Mouse (Mus musculus) cerebellum, postnatal 25 days (tissue): ENCODE measurements around the gene Lix1l.
A peak's percentile ranks its signal among the peaks of the same experiment; 100 is the strongest.
"Not testable (repeated sequence)": the region's sequence is repeated elsewhere in the genome, so short reads cannot be mapped to it uniquely, and the experiment has no call there.

ENCODE experiments used
- DNase-seq, 2 experiments: peaks; one replicate each; pipeline ENCODE4 v3.0.0; 2021; ENCODE audit warnings: mixed read lengths in 2 of 2

The Lix1l gene

GRCm38 (mm10) chr3:96634015-96634414 is 33.1 kb downstream of the Lix1l start:
- DNase-seq: no peak

GRCm38 (mm10) chr3:96634928-96635879 is 34.3 kb downstream of the Lix1l start, which contains the start of the genes Pex11b and Gm42957:
TSS of gene Pex11b (plus strand) at chr3:96635376.
TSS of gene Gm42957 (plus strand) at chr3:96635474.
- peak; percentile 93 for DNase-seq

GRCm38 (mm10) chr3:96635906-96636305 is 35.0 kb downstream of the Lix1l start:
- DNase-seq: no peak

- DNase-seq: no peak
Measured at GRCm38 (mm10) chr3:96636448-96636847, 35.5 kb downstream of the Lix1l start.

- DNase-seq: peak; percentile 69 to 79
Measured at GRCm38 (mm10) chr3:96639219-96639618, 38.3 kb downstream of the Lix1l start.

- DNase-seq: peak; percentile 39 to 70
Measured at GRCm38 (mm10) chr3:96645018-96645649, 44.2 kb downstream of the Lix1l start, which contains the start of gene Itga10. TSS of gene Itga10 (plus strand) at chr3:96645584.

- DNase-seq: no peak
Measured at GRCm38 (mm10) chr3:96647365-96647764, 46.4 kb downstream of the Lix1l start.

GRCm38 (mm10) chr3:96660901-96661300 is 60.0 kb downstream of the Lix1l start:
- no peak for DNase-seq

- DNase-seq: peak; percentile 35 to 37
Measured at GRCm38 (mm10) chr3:96662731-96663316, 61.9 kb downstream of the Lix1l start.

- peak; percentile 93 to 94 for DNase-seq
Measured at GRCm38 (mm10) chr3:96663432-96664239, 62.7 kb downstream of the Lix1l start.

GRCm38 (mm10) chr3:96665732-96666363 is 64.9 kb downstream of the Lix1l start:
- not testable (repeated sequence) for DNase-seq

GRCm38 (mm10) chr3:96666916-96667315 is 66.0 kb downstream of the Lix1l start:
- no peak for DNase-seq

- DNase-seq: peak in 1 of 2 experiments; percentile 14
Measured at GRCm38 (mm10) chr3:96667316-96667715, 66.4 kb downstream of the Lix1l start.

GRCm38 (mm10) chr3:96668424-96669067 is 67.6 kb downstream of the Lix1l start:
- DNase-seq: no peak

GRCm38 (mm10) chr3:96669727-96670468 is 68.9 kb downstream of the Lix1l start, which contains the start of gene Ankrd35:
TSS of gene Ankrd35 (plus strand) at chr3:96670131.
- DNase-seq: peak; percentile 79 to 87

- no peak for DNase-seq
Measured at GRCm38 (mm10) chr3:96671519-96671918, 70.6 kb downstream of the Lix1l start.

- DNase-seq: no peak
Measured at GRCm38 (mm10) chr3:96673514-96673913, 72.6 kb downstream of the Lix1l start.

- no peak for DNase-seq
Measured at GRCm38 (mm10) chr3:96674442-96674841, 73.5 kb downstream of the Lix1l start.

- no peak for DNase-seq
Measured at GRCm38 (mm10) chr3:96675171-96675570, 74.2 kb downstream of the Lix1l start.

- no peak for DNase-seq
Measured at GRCm38 (mm10) chr3:96675690-96676089, 74.7 kb downstream of the Lix1l start.
